14 mouse cellular contexts compared by ENCODE assay signal in genomic region chrX:162542576-162543227, GRCm38 (mm10).
DNase-seq lines count a peak whose midpoint lies in the region; ATAC-seq lines count a peak whose summit lies in the region.
"Had no signal": no experiment of that assay in that cellular context is flagged by ENCODE, and none has a peak within 500 bp of the region (broad histone marks: within the 10 kb centered on the region; RNA-seq: fewer than 3 reads in every experiment).

No protein-coding gene starts in this region.

- DNase-seq in adrenal gland, postnatal 14 days: peak; percentile 11
- DNase-seq in adrenal gland, adult 18-20 months (ENCODE audit: low spot score in 2 of 2): no peak
- no peak for DNase-seq in forebrain, embryonic 11.5 days (ENCODE audit: low spot score)
- DNase-seq in midbrain, embryonic 14.5 days: peak; percentile 29
- no peak for DNase-seq in midbrain, embryonic 10.5 days (ENCODE audit: low spot score)
- DNase-seq: cerebellum, postnatal 14 days; heart, postnatal 10 days; kidney, adult 2 months; liver, postnatal 0 days had no signal

- no peak overlapping the region for H3K4me3 ChIP-seq in forebrain, embryonic 16.5 days (replicated peaks; ENCODE audit: low read length)
- no peak overlapping the region for H3K4me3 ChIP-seq in forebrain, embryonic 11.5 days (ENCODE audit: low read depth, low read length)
- H3K4me3 ChIP-seq in midbrain, embryonic 14.5 days (replicated peaks; ENCODE audit: low read depth, low read length): no peak overlapping the region
- no peak overlapping the region for H3K4me3 ChIP-seq in midbrain, embryonic 10.5 days
- H3K4me3 ChIP-seq: embryonic facial prominence, embryonic 13.5 days; forebrain, embryonic 10.5 days had no signal

- H3K9me3 ChIP-seq in forebrain, embryonic 16.5 days (ENCODE audit: control insufficient read depth, low read length): no peaks in the 10 kb centered on the region
- no peaks in the 10 kb centered on the region for H3K9me3 ChIP-seq in forebrain, embryonic 11.5 days (ENCODE audit: control insufficient read depth, low read length)
- H3K9me3 ChIP-seq in midbrain, embryonic 14.5 days (ENCODE audit: control insufficient read depth, low read length): no peaks in the 10 kb centered on the region
- no peaks in the 10 kb centered on the region for H3K9me3 ChIP-seq in midbrain, embryonic 10.5 days (replicated peaks)
- H3K9me3 ChIP-seq: embryonic facial prominence, embryonic 13.5 days; forebrain, embryonic 10.5 days had no signal

- ATAC-seq in forebrain, embryonic 16.5 days: peak; percentile 49; the same call in 1 of the 2 replicates
- ATAC-seq in forebrain, embryonic 11.5 days (replicated peaks; ENCODE audit: low FRiP score): no peak
- ATAC-seq in midbrain, embryonic 14.5 days (ENCODE audit: low FRiP score, low TSS enrichment): peak; percentile 31; the same call in 1 of the 2 replicates
- ATAC-seq in megakaryocyte progenitor cell, adult 5-6 weeks (replicated peaks; ENCODE audit: poor library complexity): peak; percentile 39
- ATAC-seq in activated CD4-positive, CD25-positive, alpha-beta regulatory T cell, adult 4 months: no peak
- ATAC-seq: liver, postnatal 0 days had no signal

- H3K36me3 ChIP-seq in forebrain, embryonic 16.5 days (ENCODE audit: control insufficient read depth, insufficient read depth): no peaks in the 10 kb centered on the region
- H3K36me3 ChIP-seq in forebrain, embryonic 11.5 days (ENCODE audit: control insufficient read depth, insufficient read depth, low read length): no peaks in the 10 kb centered on the region
- H3K36me3 ChIP-seq in midbrain, embryonic 14.5 days (ENCODE audit: control insufficient read depth, insufficient read depth, low read length): no peaks in the 10 kb centered on the region
- H3K36me3 ChIP-seq in midbrain, embryonic 10.5 days: no peaks in the 10 kb centered on the region
- H3K36me3 ChIP-seq: embryonic facial prominence, embryonic 13.5 days; forebrain, embryonic 10.5 days had no signal

- H3K4me1 ChIP-seq in forebrain, embryonic 16.5 days (replicated peaks; ENCODE audit: control insufficient read depth, insufficient read depth, low read length): no peaks in the 10 kb centered on the region
- H3K4me1 ChIP-seq in forebrain, embryonic 11.5 days (replicated peaks; ENCODE audit: control insufficient read depth, insufficient read depth, low read length): no peaks in the 10 kb centered on the region
- H3K4me1 ChIP-seq in midbrain, embryonic 14.5 days (ENCODE audit: control insufficient read depth, insufficient read depth, low read length): no peaks in the 10 kb centered on the region
- no peaks in the 10 kb centered on the region for H3K4me1 ChIP-seq in midbrain, embryonic 10.5 days
- H3K4me1 ChIP-seq: forebrain, embryonic 10.5 days had no signal

- 33% methylated on average over 1 of the region's 1 CpGs for WGBS in forebrain, embryonic 16.5 days
- 73% methylated on average over 1 of the region's 1 CpGs for WGBS in forebrain, embryonic 11.5 days
- WGBS in midbrain, embryonic 14.5 days: 42% methylated on average over 1 of the region's 1 CpGs
- WGBS in midbrain, embryonic 10.5 days: 66% methylated on average over 1 of the region's 1 CpGs

- H3K27ac ChIP-seq in forebrain, embryonic 16.5 days (ENCODE audit: low read length): no peak overlapping the region
- H3K27ac ChIP-seq in forebrain, embryonic 11.5 days (ENCODE audit: low read depth, low read length): no peak overlapping the region
- H3K27ac ChIP-seq in midbrain, embryonic 14.5 days (replicated peaks; ENCODE audit: low read depth, low read length): no peak overlapping the region
- H3K27ac ChIP-seq in midbrain, embryonic 10.5 days (replicated peaks): no peak overlapping the region
- H3K27ac ChIP-seq: embryonic facial prominence, embryonic 13.5 days; forebrain, embryonic 10.5 days had no signal

- H3K4me2 ChIP-seq in forebrain, embryonic 16.5 days (ENCODE audit: low read length): no peak overlapping the region
- no peak overlapping the region for H3K4me2 ChIP-seq in forebrain, embryonic 11.5 days (ENCODE audit: low read depth, low read length, severe bottlenecking)
- H3K4me2 ChIP-seq in midbrain, embryonic 14.5 days (ENCODE audit: low read length): no peak overlapping the region
- H3K4me2 ChIP-seq: embryonic facial prominence, embryonic 13.5 days had no signal

- H3K9ac ChIP-seq in forebrain, embryonic 16.5 days (replicated peaks; ENCODE audit: low read depth, low read length): no peak overlapping the region
- H3K9ac ChIP-seq in forebrain, embryonic 11.5 days (ENCODE audit: low read length): no peak overlapping the region
- H3K9ac ChIP-seq in midbrain, embryonic 14.5 days (replicated peaks; ENCODE audit: low read length): no peak overlapping the region
- H3K9ac ChIP-seq: embryonic facial prominence, embryonic 13.5 days; liver, postnatal 0 days had no signal

- 0 out of 2 replicates have a peak, but pooled peaks cover 2% of the 10 kb centered on the region for H3K27me3 ChIP-seq in forebrain, embryonic 16.5 days (replicated peaks; ENCODE audit: control insufficient read depth, insufficient read depth, low read length)
- peaks cover 3% of the 10 kb centered on the region; the same call in 1 of the 2 replicates for H3K27me3 ChIP-seq in forebrain, embryonic 11.5 days (ENCODE audit: control insufficient read depth, insufficient read depth, low read length)
- H3K27me3 ChIP-seq in midbrain, embryonic 14.5 days (ENCODE audit: control insufficient read depth, insufficient read depth, low read length): no peaks in the 10 kb centered on the region; the same call in 1 of the 2 replicates
- H3K27me3 ChIP-seq in midbrain, embryonic 10.5 days (ENCODE audit: low read depth, poor library complexity, severe bottlenecking): peaks cover 98% of the 10 kb centered on the region

Comparison
In these comparisons a context has a peak if more than half of its experiments do, and no peak if none do; other contexts are left out.
1. DNase-seq: peak in adrenal gland, postnatal 14 days (single experiment) and midbrain, embryonic 14.5 days (single experiment); none in adrenal gland, adult 18-20 months (0 of 2), forebrain, embryonic 11.5 days (single experiment) and midbrain, embryonic 10.5 days (single experiment).
2. ATAC-seq: peak in forebrain, embryonic 16.5 days (single experiment), midbrain, embryonic 14.5 days (single experiment) and megakaryocyte progenitor cell, adult 5-6 weeks (single experiment); none in forebrain, embryonic 11.5 days (single experiment) and activated CD4-positive, CD25-positive, alpha-beta regulatory T cell, adult 4 months (single experiment).